Mouse (Mus musculus): ENCODE results near the gene Sla2. TPM values are rescaled to one million over a fixed set of nuclear protein-coding genes. Genes with fewer than 3 reads are reported as not detected.

The Sla2 gene
- polyA plus RNA-seq (2014; fragmentation: Illumina TruSeq; extraction: RNeasy Lipid Tissue Mini Kit (QIAGEN cat#74804); ENCODE audit: low replicate concordance): 1.1 TPM

DNA sequence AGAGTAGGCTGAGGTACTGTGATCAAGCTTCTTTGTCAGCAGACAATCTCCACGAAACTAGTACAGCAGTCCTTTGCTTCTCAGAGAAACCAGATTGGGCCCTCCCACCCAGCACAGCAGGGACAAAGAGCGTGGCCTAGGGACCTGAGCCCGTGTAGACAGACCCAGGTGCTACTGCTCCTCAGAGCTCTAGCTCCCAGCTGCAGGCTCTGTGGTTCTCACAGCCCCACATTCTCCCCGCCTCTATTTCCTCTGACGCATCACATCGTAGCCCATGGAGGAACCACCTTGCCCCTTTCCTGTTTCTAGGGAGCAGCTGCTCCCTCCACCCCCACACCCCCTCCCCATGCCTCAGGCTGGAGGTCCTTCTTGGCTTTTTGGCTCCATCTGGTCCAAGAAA is at the start of gene Sla2:
Gene Sla2, minus strand, starts transcription at position 176 of the 400 bp plus-strand sequence.

DNA sequence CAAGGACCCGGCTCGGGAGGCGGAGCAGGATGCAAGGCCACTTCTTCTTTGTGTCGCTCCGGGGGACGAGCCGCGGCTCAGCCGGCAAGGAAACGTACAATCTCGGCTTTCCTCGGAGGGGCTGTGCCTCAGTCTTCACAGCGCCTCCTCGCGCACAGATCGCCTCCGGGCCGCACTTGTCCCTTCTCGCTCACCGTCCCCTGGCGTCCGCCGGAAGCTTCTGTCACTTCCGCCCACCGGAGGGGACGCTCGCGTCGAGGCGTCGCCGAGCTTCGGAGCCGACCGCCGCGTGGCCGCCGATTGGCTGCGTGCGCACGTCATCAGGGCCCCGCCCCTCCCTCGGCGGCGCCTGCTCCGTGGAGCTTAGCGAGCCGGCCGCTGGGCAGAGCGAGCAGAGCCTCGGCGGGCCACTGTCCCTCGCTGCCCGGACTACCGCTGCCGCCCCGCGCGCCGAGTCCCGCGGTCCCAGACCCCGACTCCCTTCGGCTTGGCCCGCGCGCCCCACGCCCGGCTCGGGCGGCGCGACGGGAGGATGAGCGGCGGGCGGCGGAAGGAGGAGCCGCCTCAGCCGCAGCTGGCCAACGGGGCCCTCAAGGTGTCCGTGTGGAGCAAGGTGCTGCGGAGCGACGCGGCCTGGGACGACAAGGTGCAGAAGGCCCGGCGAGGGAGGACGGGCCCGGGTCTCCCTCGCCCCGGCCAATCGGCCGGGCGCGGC is 24.1 kb downstream of the Sla2 start, which contains the start of gene Rab5if:
Gene Rab5if, plus strand, starts transcription at position 357 of the 715 bp plus-strand sequence.

DNA sequence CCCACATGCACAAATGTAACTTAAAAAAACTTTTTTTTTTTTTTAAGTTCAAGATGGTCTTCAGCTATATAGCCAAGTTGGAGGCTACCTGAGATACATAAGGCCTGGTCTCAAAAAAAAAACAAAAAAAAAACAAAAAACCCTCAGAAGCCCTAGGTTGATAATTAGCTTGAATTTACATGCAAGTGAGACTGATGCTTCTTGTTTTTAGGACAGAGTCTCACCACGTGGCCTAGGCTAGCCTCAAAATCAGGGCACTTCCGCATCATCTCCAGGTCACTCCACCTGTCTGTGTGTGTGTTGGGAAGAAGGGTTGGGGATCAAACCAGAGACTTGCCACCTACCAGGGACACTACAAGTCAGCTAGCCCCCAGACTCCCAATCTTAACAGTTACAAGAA is 29.2 kb downstream of the Sla2 start, which contains the start of gene 4930518I15Rik:
Gene 4930518I15Rik, minus strand, starts transcription at position 112 of the 400 bp plus-strand sequence.

DNA sequence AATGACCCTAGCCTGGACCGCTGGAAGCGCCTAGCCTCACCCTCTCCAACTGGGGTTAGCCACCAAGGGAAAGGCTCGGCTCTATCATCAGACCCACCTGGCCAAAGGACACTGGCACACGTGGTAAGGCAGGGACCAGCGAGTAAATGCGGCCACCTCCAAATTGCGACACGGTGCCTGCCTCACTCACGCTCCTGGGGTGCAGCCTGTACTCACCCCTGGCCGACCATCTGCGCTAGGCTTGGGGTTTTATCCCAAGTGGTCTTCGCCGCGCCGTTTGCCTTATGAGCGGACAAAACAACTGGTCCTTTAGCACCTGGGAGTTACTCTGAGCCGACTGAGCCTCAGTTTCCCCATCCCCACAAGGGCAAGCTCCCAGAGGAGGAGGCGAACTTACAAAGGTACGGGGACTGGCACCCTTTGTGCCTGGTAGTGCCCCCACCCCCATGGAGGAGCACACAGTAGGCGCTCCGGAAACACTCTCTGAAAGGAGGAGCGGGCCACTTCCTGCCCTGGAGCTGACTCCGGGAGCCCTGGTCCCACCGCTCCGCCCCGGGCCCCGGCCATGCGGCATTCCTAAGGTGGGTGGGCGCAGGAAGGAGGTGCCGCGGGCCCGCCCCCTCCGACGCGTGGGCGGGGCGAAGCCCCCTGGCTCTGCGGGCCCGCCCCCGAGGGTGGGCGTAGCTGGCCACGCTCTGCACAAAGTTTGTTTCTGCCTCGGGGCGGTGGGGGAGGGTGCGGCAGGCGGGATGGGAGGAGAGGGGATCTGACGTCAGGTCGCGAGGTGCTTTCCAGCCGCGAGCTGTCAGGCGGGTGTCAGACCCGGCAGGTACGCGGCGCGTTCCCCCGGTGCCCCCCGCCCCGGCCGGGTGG is 47.4 kb downstream of the Sla2 start, which contains the start of gene Tgif2:
Gene Tgif2, plus strand, starts transcription at position 689 of the 873 bp plus-strand sequence.

Other genes starting within 250 kb of the Sla2 start
- 1.4 TPM for gene Myl9, start 111.8 kb downstream of the Sla2 start, polyA plus RNA-seq (2014; fragmentation: Illumina TruSeq; extraction: RNeasy Lipid Tissue Mini Kit (QIAGEN cat#74804); ENCODE audit: low replicate concordance)
- 1.5 TPM for gene Tgif2, start 47.2 kb downstream of the Sla2 start, polyA plus RNA-seq (2014; fragmentation: Illumina TruSeq; extraction: RNeasy Lipid Tissue Mini Kit (QIAGEN cat#74804); ENCODE audit: low replicate concordance)
- gene 4930518I15Rik, start 29.2 kb downstream of the Sla2 start, polyA plus RNA-seq (2014; fragmentation: Illumina TruSeq; extraction: RNeasy Lipid Tissue Mini Kit (QIAGEN cat#74804); ENCODE audit: low replicate concordance): 2.4 TPM
- gene Rab5if, start 24.1 kb downstream of the Sla2 start, polyA plus RNA-seq (2014; fragmentation: Illumina TruSeq; extraction: RNeasy Lipid Tissue Mini Kit (QIAGEN cat#74804); ENCODE audit: low replicate concordance): 109 TPM
- gene Ndrg3, start 104.9 kb upstream of the Sla2 start, polyA plus RNA-seq (2014; fragmentation: Illumina TruSeq; extraction: RNeasy Lipid Tissue Mini Kit (QIAGEN cat#74804); ENCODE audit: low replicate concordance): 57.4 TPM
- 14.5 TPM for gene Dsn1, start 120.0 kb upstream of the Sla2 start, polyA plus RNA-seq (2014; fragmentation: Illumina TruSeq; extraction: RNeasy Lipid Tissue Mini Kit (QIAGEN cat#74804); ENCODE audit: low replicate concordance)
- 0.11 TPM for gene Soga1, start 192.1 kb upstream of the Sla2 start, polyA plus RNA-seq (2014; fragmentation: Illumina TruSeq; extraction: RNeasy Lipid Tissue Mini Kit (QIAGEN cat#74804); ENCODE audit: low replicate concordance)
- gene Tldc2, start 199.9 kb upstream of the Sla2 start, polyA plus RNA-seq (2014; fragmentation: Illumina TruSeq; extraction: RNeasy Lipid Tissue Mini Kit (QIAGEN cat#74804); ENCODE audit: low replicate concordance): 0.89 TPM
- gene Samhd1, start 248.1 kb upstream of the Sla2 start, polyA plus RNA-seq (2014; fragmentation: Illumina TruSeq; extraction: RNeasy Lipid Tissue Mini Kit (QIAGEN cat#74804); ENCODE audit: low replicate concordance): 442 TPM